Mouse (Mus musculus) testis, adult 2 months (tissue): Measurements from ENCODE around the gene Dennd6b.

Experiments
- CTCF ChIP-seq: fragments of 200-500 bp; IDR thresholded peaks from 2 replicates; pipeline ENCODE4 v1.5.1; 2012; ENCODE audit warnings: low read depth, mild to moderate bottlenecking, inconsistent platforms, low read length, moderate library complexity; ENCODE audit not compliant: control insufficient read depth, insufficient read depth, insufficient replicate concordance
- POLR2A ChIP-seq: fragments of 200-500 bp; IDR thresholded peaks from 2 replicates; pipeline ENCODE4 v1.6.1; 2012; ENCODE audit warnings: low read depth, mild to moderate bottlenecking, inconsistent platforms, low read length, moderate library complexity; ENCODE audit not compliant: control insufficient read depth

GRCm38 (mm10) chr15:89147895-89148294 lies 48.4 kb downstream of the Dennd6b start:
- TF ChIP-seq CTCF (no peak), POLR2A (no peak)
